Mouse (Mus musculus) left cerebral cortex, adult 18-20 months (tissue): ENCODE data around the gene Comp. TPM values are rescaled to one million over a fixed set of nuclear protein-coding genes. Genes with fewer than 3 reads are reported as not detected.

Source experiments
- DNase-seq, 2 experiments: peaks; one replicate each; pipeline ENCODE4 v3.0.0; 2021 to 2022; ENCODE audit warnings: low spot score in 2 of 2, mixed read lengths in 1 of 2
- total RNA-seq, 2 experiments: library from RNA; stranded (reverse); gene quantifications; 2 replicates each; pipeline ENCODE4 v1.2.3; 2021

Gene Comp
- total RNA-seq, 2 experiments from 2014 or later, result 0.30 to 0.33 TPM

DNA sequence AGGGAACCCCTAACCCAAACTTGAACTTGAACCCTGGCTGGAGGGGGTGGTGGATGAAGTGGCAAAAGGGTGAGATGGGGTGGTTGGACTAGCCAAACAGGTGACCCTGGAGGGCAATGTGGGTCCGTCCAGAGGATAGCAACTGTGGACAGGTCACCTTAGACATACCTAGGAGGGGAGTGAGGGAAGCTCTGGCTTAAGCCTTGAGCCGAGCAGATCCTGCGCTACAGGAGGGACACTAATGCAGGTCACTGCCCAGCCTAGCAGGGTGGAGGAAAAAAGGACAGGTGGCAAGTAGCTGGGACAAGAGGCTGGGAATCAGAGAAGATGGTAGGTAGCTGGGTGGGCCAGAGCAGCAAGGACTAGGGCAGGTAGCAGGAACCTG, 21.4 kb upstream of the Comp start:
- DNase-seq, result no peak

DNA sequence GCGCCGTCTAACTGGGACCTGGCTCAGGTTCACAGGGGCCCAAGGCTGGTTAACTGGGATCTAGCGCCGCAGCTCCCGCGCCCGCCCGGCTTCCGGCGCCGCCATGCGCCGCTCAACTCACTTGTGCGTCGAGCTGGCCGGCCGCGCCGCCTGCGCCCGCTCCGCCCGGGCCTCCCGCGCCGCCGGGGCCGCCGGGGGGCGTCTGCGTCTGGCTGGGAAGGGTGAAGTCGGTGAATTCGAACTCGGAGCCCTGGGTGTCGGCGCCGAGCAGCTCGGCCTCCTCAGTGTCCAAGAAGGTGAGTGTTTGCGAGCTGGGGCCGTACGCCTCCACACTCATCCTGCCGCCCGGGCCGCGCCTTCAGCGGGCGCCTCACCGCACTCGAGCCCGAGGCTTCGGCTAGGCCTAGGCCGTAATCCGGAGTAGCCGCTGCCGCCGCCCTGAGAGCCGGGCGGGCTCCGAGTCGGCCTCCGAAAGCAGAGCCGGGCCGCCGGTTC, 20.7 kb upstream of the Comp start:
- no peak for DNase-seq

- peak; percentile 99 to 100 for DNase-seq
Observed at GRCm38 (mm10) chr8:70353194-70353817, 20.1 kb upstream of the Comp start, which contains the start of gene Upf1. Upf1 (minus strand) TSS chr8:70353278.

- DNase-seq, result peak in 1 of 2 experiments; percentile 53
Observed at GRCm38 (mm10) chr8:70354004-70354403, 19.4 kb upstream of the Comp start.

- no peak for DNase-seq
Observed at GRCm38 (mm10) chr8:70356111-70356510, 17.2 kb upstream of the Comp start.

DNA sequence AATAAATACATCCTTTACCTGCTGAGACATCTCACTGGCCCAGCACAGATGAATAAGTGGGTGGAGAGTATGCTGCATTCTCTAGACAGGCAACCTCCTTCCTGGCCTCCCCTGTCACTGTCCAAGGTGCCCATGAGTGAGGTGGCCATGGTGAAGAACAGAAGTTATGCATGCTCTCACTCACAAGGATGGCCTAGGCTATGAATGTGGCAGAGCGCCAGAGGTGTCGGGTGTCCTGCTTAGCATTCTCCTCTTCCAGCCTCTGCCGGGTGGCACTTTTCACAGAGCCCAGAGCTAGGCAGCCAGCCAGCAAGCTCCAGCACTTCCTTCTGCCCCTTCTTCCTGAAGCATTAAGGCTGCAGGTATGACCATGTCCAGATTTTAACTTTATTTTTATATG, 13.9 kb upstream of the Comp start:
- no peak for DNase-seq

GRCm38 (mm10) chr8:70360769-70361168, 12.6 kb upstream of the Comp start:
- no peak for DNase-seq

DNA sequence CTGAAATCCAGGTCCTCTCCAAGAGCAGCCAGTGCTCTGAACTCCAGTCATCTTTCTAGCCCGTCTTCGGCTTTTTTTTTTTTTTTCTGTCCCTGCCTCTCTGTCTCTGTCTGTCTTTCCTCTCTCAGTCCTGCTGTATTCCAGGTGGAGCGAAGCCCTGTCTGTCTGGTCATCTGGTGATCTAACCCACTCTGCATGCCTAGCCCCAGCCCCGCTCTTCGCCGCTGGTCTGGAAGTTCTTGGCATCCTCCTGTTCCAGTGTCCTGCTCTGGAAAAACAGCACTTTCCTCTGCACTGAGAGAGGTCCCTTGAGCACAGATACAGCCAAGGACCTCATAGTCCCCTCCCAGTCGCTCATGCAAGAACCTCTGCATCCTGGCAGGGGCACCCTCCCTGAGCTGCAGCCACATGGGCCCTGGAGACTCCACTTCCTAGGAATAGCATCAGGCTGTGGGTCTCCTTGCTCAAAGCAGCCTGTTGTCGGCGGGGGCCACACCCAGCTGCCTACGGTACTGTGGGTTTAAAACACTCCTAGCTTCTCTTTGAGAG, 11.8 kb upstream of the Comp start:
- DNase-seq, result no peak

- DNase-seq, result no peak
Observed at GRCm38 (mm10) chr8:70364066-70364465, 9.3 kb upstream of the Comp start.

DNA sequence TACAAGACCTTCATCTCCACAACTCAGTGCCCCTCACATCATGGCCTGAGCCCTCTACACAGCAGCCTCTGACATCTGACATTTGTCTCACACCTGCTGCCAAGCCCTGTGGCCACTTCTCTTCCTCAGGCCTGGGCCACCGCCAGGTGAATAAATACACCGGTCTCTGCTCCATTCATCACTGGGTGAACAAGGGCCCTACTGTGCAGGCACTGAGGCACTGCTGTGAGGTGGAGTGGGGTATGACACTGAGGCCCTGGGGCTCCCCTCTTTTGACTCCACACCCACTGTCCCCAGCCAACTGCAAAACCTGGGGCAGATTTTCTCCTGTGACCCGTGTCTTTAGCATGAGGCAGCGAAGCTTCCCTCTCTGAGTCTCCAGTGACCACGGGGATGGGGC, 6.8 kb upstream of the Comp start:
- no peak for DNase-seq

- no peak for DNase-seq
Observed at GRCm38 (mm10) chr8:70370476-70370875, 2.9 kb upstream of the Comp start.

DNA sequence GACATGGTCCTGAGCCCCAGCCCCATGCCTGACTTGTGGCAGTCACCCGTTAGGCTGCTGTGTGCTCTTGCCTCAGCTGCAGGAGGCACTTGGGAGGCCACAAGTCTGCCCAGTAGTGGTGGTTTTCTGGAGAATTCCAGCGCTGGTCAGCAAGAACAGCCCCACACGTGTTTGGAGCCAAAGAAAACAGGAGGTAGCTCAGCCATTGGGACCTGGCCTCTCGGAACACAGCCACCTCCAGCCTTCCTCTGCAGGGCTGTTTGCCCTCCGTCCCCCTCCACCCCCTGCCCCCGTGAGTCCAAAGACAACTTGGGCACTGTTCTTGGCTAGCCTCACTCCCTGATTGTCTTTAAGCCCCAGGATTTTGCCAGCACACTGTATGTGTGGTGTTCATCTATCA, 1.4 kb upstream of the Comp start:
- DNase-seq, result no peak

DNA sequence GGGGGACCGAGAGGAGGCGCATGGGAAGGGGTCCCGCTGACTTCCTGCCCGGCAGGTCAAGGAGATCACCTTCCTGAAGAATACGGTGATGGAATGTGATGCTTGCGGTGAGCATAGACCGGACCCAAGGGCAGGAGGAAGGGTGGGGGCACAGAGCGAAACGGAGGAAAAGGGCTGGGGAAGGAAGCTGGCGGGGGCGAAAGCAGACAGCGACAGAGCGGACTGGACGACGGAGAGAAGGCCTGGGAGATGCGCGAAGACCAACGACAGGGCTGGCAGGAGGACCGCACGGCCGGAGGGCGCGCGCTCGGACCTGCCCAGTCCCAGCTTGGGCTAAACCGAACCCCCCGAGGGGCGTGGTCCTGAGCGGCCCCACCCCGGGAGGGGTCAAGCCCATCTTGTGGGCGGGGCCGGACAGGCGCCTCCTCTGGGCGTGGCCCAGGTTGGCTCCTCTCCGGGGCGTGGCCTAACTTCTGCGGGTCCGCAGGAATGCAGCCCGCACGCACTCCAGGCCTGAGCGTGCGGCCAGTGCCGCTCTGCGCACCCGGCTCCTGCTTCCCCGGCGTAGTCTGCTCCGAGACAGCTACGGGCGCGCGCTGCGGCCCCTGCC, 1.1 kb downstream of the Comp start:
- peak in 1 of 2 experiments; percentile 27 for DNase-seq

- no peak for DNase-seq
Observed at GRCm38 (mm10) chr8:70375212-70375859, 2.0 kb downstream of the Comp start.

GRCm38 (mm10) chr8:70376275-70376741, 3.0 kb downstream of the Comp start:
- no peak for DNase-seq

DNA sequence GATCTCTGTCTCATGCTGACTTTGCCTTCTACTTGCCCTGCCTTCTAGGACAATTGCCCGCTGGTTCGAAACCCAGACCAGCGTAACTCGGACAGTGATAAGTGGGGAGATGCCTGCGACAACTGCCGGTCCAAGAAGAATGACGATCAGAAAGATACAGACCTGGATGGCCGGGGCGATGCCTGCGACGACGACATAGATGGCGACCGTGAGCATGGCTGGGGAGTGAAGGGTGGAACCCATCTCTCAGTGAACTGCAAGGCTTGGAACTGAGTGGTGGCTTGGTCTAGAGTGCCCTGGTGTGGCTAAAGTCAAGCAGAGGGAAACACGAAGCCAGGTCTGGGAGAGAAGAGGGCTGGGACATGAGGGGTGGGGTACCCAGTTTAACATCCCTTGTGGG, 3.7 kb downstream of the Comp start:
- no peak for DNase-seq

DNA sequence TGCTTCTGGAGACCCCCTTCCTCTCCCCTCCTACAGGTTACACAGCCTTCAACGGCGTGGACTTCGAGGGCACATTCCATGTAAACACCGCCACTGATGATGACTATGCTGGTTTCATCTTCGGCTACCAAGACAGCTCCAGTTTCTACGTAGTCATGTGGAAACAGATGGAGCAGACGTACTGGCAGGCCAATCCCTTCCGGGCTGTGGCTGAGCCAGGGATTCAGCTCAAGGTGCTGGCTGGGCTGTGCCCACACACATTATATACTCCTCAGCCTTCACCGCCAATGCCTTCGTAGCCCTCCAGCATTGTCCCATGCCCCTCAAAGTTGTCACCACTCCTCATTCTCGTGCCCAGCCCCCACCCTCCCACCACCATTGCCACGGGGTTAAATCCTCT, 6.7 kb downstream of the Comp start:
- peak in 1 of 2 experiments; percentile 39 for DNase-seq

- peak; percentile 49 to 63 for DNase-seq
Observed at GRCm38 (mm10) chr8:70383287-70383686, 9.9 kb downstream of the Comp start.

- DNase-seq, result peak in 1 of 2 experiments; percentile 27
Observed at GRCm38 (mm10) chr8:70389678-70390077, 16.3 kb downstream of the Comp start.

- DNase-seq, result no peak
Observed at GRCm38 (mm10) chr8:70393087-70393486, 19.7 kb downstream of the Comp start.

DNA sequence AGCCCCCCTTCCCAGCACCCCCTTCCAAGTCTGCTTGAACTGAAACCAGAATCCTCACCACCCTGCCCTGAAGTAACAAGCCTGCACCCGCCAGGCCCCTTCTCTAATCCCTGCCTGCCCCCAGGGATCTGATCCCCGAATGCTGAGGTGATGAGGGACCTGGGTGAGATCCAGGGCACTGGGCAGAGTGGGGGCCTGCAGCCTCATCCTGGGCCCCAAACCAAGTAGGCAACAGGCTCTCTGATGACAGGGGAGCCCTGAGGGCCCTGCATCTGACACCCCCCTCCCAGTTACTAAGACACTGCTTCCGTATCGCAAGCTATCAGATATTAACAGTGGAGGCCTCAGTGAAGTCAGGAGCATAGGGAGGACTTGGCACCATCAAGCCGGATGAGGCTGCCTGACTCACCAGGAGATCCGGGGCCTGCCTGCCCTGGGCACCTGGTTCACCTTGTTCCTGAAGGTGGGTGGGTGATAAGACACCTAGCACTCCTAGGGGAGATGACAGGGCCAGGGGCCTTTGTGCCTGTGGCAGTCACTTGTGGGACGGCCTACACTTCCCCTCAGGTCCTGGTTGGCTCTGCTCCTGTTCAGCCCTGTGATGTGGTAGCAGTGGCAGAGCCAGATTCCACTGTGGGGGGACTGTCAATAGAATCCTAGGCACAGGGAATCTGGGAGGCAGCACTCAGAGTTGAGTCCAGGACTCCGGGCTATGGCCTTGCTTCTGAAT, 21.1 kb downstream of the Comp start:
- DNase-seq, result no peak
